Mouse (Mus musculus) T-helper 1 cell (primary cell): ENCODE results near the gene Gm11555.
"Not testable (repeated sequence)": the region's sequence is repeated elsewhere in the genome, so short reads cannot be mapped to it uniquely, and the experiment has no call there.

ENCODE experiments used
- in situ Hi-C: fragments of 300-600 bp; cut with MboI, MseI; formaldehyde crosslinking; loops from one replicate; pipeline ENCODE4 v1.15.1; 2025; ENCODE audit warnings: high pct_unique_total_duplicates

The Gm11555 gene

GRCm38 (mm10) chr11:99650136-99650535, at the start of gene Gm11555:
Gm11555 (minus strand) TSS chr11:99650236.
- in situ Hi-C loops = no loop called here

- in situ Hi-C loops = no loop called here
Measured at GRCm38 (mm10) chr11:99690463-99690862, 40.4 kb upstream of the Gm11555 start, which contains the start of gene Gm14190. Gm14190 (minus strand) TSS chr11:99690740.

- in situ Hi-C loops = not testable (repeated sequence)
Measured at GRCm38 (mm10) chr11:99685235-99685634, 35.2 kb upstream of the Gm11555 start.

GRCm38 (mm10) chr11:99683481-99683880, 33.4 kb upstream of the Gm11555 start:
- in situ Hi-C loops = no loop called here

GRCm38 (mm10) chr11:99665860-99666259, 15.8 kb upstream of the Gm11555 start, which contains the start of gene Krtap4-6:
Krtap4-6 (minus strand) TSS chr11:99665960.
- in situ Hi-C loops = no loop called here

GRCm38 (mm10) chr11:99662802-99663201, 12.8 kb upstream of the Gm11555 start:
- in situ Hi-C loops = no loop called here

- in situ Hi-C loops = no loop called here
Measured at GRCm38 (mm10) chr11:99659256-99659655, 9.2 kb upstream of the Gm11555 start.

GRCm38 (mm10) chr11:99658467-99659010, 8.5 kb upstream of the Gm11555 start, which contains the start of gene Gm11563:
Gm11563 (minus strand) TSS chr11:99658960.
- in situ Hi-C loops = not testable (repeated sequence)

GRCm38 (mm10) chr11:99657051-99657450, 7.0 kb upstream of the Gm11555 start:
- in situ Hi-C loops = no loop called here

GRCm38 (mm10) chr11:99646444-99646843, 3.6 kb downstream of the Gm11555 start:
- in situ Hi-C loops = no loop called here

- in situ Hi-C loops = no loop called here
Measured at GRCm38 (mm10) chr11:99644351-99644750, 5.7 kb downstream of the Gm11555 start.

- in situ Hi-C loops = not testable (repeated sequence)
Measured at GRCm38 (mm10) chr11:99643635-99644139, 6.3 kb downstream of the Gm11555 start, which contains the start of gene Krtap4-7. Krtap4-7 (minus strand) TSS chr11:99644089.

- in situ Hi-C loops = no loop called here
Measured at GRCm38 (mm10) chr11:99640926-99641325, 9.1 kb downstream of the Gm11555 start.

- in situ Hi-C loops = no loop called here
Measured at GRCm38 (mm10) chr11:99637086-99637485, 12.9 kb downstream of the Gm11555 start.

GRCm38 (mm10) chr11:99634653-99635134, 15.3 kb downstream of the Gm11555 start, which contains the start of gene Krtap4-2:
Krtap4-2 (minus strand) TSS chr11:99635084.
- in situ Hi-C loops = no loop called here

GRCm38 (mm10) chr11:99633293-99633692, 16.7 kb downstream of the Gm11555 start:
- in situ Hi-C loops = no loop called here

- in situ Hi-C loops = no loop called here
Measured at GRCm38 (mm10) chr11:99630890-99631289, 19.1 kb downstream of the Gm11555 start.

GRCm38 (mm10) chr11:99628138-99628537, 21.9 kb downstream of the Gm11555 start, which contains the start of gene Krtap4-1:
Krtap4-1 (minus strand) TSS chr11:99628238.
- in situ Hi-C loops = no loop called here

GRCm38 (mm10) chr11:99620335-99620734, 29.7 kb downstream of the Gm11555 start, which contains the start of gene Gm11562:
Gm11562 (minus strand) TSS chr11:99620435.
- in situ Hi-C loops = no loop called here

GRCm38 (mm10) chr11:99614796-99615363, 35.2 kb downstream of the Gm11555 start, which contains the start of gene Krtap2-4:
Krtap2-4 (minus strand) TSS chr11:99614846.
- in situ Hi-C loops = no loop called here

- in situ Hi-C loops = not testable (repeated sequence)
Measured at GRCm38 (mm10) chr11:99610089-99610488, 39.9 kb downstream of the Gm11555 start, which contains the start of gene Gm11937. Gm11937 (minus strand) TSS chr11:99610189.

GRCm38 (mm10) chr11:99609126-99609525, 40.9 kb downstream of the Gm11555 start:
- in situ Hi-C loops = no loop called here
